Mouse (Mus musculus) stomach, embryonic 14.5 days (tissue): ENCODE results near the gene Grap. TPM values are rescaled to one million over a fixed set of nuclear protein-coding genes. Genes with fewer than 3 reads are reported as not detected.

ENCODE experiments used
- ATAC-seq: fragments of 200-750 bp; cut with Nextera tagmentation; 2 replicates; pipeline ENCODE4 v1.8.0; 2017; ENCODE audit warnings: low read depth, moderate TSS enrichment; ENCODE audit not compliant: insufficient number of reproducible peaks, insufficient read depth, low FRiP score
- H3K27ac ChIP-seq: fragments of 300-500 bp; sonication (generic); 2 replicates; pipeline ENCODE4 v1.5.1; 2014; ENCODE audit warnings: mild to moderate bottlenecking, low read length, moderate library complexity, mixed read lengths
- H3K27me3 ChIP-seq: fragments of 300-500 bp; sonication (generic); 2 replicates; pipeline ENCODE4 v1.6.1; 2014; ENCODE audit warnings: low read length, control low read depth, mixed read lengths; ENCODE audit not compliant: control insufficient read depth, insufficient read depth
- H3K36me3 ChIP-seq: fragments of 300-500 bp; sonication (generic); 2 replicates; pipeline ENCODE4 v1.6.1; 2014; ENCODE audit warnings: mild to moderate bottlenecking, control low read depth, low read length, moderate library complexity, mixed read lengths; ENCODE audit not compliant: control insufficient read depth, insufficient read depth
- H3K4me1 ChIP-seq: fragments of 300-500 bp; sonication (generic); 2 replicates; pipeline ENCODE4 v1.6.1; 2014; ENCODE audit warnings: low read length, control low read depth, mixed read lengths; ENCODE audit not compliant: control insufficient read depth, insufficient read depth
- H3K4me2 ChIP-seq: fragments of 300-500 bp; sonication (generic); replicated peaks from 2 replicates; pipeline ENCODE4 v1.6.1; 2014; ENCODE audit warnings: low read depth, low read length, control low read depth
- H3K4me3 ChIP-seq: fragments of 300-500 bp; sonication (generic); 2 replicates; pipeline ENCODE4 v1.5.1; 2014; ENCODE audit warnings: low read depth, low read length, control low read depth
- H3K9ac ChIP-seq: fragments of 300-500 bp; sonication (generic); replicated peaks from 2 replicates; pipeline ENCODE4 v1.6.1; 2014; ENCODE audit warnings: low read depth, mild to moderate bottlenecking, control low read depth, low read length, moderate library complexity, mixed read lengths
- H3K9me3 ChIP-seq: fragments of 300-500 bp; sonication (generic); 2 replicates; pipeline ENCODE4 v1.6.1; 2016; ENCODE audit warnings: low read depth, low read length, control low read depth; ENCODE audit not compliant: control insufficient read depth
- WGBS: fragments of 180-500 bp; shearing (Covaris S2); extraction: QIAGEN DNeasy Blood & Tissue Kit; methylation state at CpG from one replicate; pipeline ENCODE4 v1.1.7; 2014; 5-methylcytosine and 5-hydroxymethylcytosine counted together
- polyA plus RNA-seq: library from polyadenylated mRNA; unstranded; fragments of >200 nt; fragmentation: Nextera tagmentation; extraction: Ambion mirVana; gene quantifications from 2 replicates; pipeline ENCODE4 v1.2.1, GENCODE M21; 2014

The Grap gene
- polyA plus RNA-seq, 1 experiment from 2014 or later = 7.1 TPM

GRCm38 (mm10) chr11:61617293-61617975, 35.6 kb upstream of the Grap start:
- Histone ChIP-seq H3K9ac (no peak overlapping the region), H3K27ac (no peak overlapping the region), H3K4me2 (no peak overlapping the region), H3K4me1 (peaks cover 12% of the 10 kb centered on the region; the same call in 1 of the 2 replicates), H3K4me3 (no peak overlapping the region), H3K27me3 (no peaks in the 10 kb centered on the region), H3K9me3 (no peaks in the 10 kb centered on the region), H3K36me3 (no peaks in the 10 kb centered on the region)
- ATAC-seq = no peak
- 79% methylated on average over 7 of the region's 7 CpGs for WGBS

GRCm38 (mm10) chr11:61618131-61618530, 34.9 kb upstream of the Grap start:
- peaks cover 12% of the 10 kb centered on the region; the same call in 1 of the 2 replicates for H3K4me1 ChIP-seq
- WGBS = 86% methylated on average over 8 of the region's 8 CpGs
- H3K27ac ChIP-seq = no peak overlapping the region
- no peak for ATAC-seq
- no peaks in the 10 kb centered on the region for H3K27me3 ChIP-seq
- H3K4me2 ChIP-seq = no peak overlapping the region
- no peaks in the 10 kb centered on the region for H3K9me3 ChIP-seq
- H3K36me3 ChIP-seq = no peaks in the 10 kb centered on the region
- H3K4me3 ChIP-seq = no peak overlapping the region
- H3K9ac ChIP-seq = no peak overlapping the region

- H3K4me1 ChIP-seq = peaks cover 12% of the 10 kb centered on the region; the same call in 1 of the 2 replicates
- H3K36me3 ChIP-seq = no peaks in the 10 kb centered on the region
- no peak overlapping the region for H3K27ac ChIP-seq
- H3K4me2 ChIP-seq = no peak overlapping the region
- H3K27me3 ChIP-seq = no peaks in the 10 kb centered on the region
- ATAC-seq = no peak
- WGBS = 73% methylated on average over 8 of the region's 8 CpGs
- no peaks in the 10 kb centered on the region for H3K9me3 ChIP-seq
- no peak overlapping the region for H3K4me3 ChIP-seq
- no peak overlapping the region for H3K9ac ChIP-seq
Observed at GRCm38 (mm10) chr11:61618571-61618970, 34.5 kb upstream of the Grap start.

GRCm38 (mm10) chr11:61619356-61619755, 33.7 kb upstream of the Grap start:
- 8% methylated on average over 6 of the region's 6 CpGs for WGBS
- Histone ChIP-seq H3K9ac (no peak overlapping the region), H3K4me3 (peak overlapping the region; percentile 27; the same call in 1 of the 2 replicates), H3K27ac (no peak overlapping the region), H3K27me3 (no peaks in the 10 kb centered on the region), H3K4me1 (peaks cover 12% of the 10 kb centered on the region; the same call in 1 of the 2 replicates), H3K9me3 (no peaks in the 10 kb centered on the region), H3K4me2 (peak overlapping the region; percentile 61), H3K36me3 (no peaks in the 10 kb centered on the region)
- ATAC-seq = no peak

- Histone ChIP-seq H3K9me3 (no peaks in the 10 kb centered on the region), H3K36me3 (no peaks in the 10 kb centered on the region), H3K27ac (0 out of 2 replicates have a peak overlapping the region, but pooled peaks have one; percentile 21), H3K9ac (no peak overlapping the region; the same call in 1 of the 2 replicates), H3K4me2 (peak overlapping the region; percentile 61), H3K4me3 (peak overlapping the region; percentile 27), H3K27me3 (no peaks in the 10 kb centered on the region), H3K4me1 (peaks cover 12% of the 10 kb centered on the region; the same call in 1 of the 2 replicates)
- peak; percentile 39; the same call in 1 of the 2 replicates for ATAC-seq
- 1% methylated on average over 17 of the region's 17 CpGs for WGBS
Observed at GRCm38 (mm10) chr11:61619791-61620241, 33.2 kb upstream of the Grap start.

GRCm38 (mm10) chr11:61620254-61620670, 32.8 kb upstream of the Grap start:
- peak; percentile 61; the same call in 1 of the 2 replicates for ATAC-seq
- Histone ChIP-seq H3K36me3 (no peaks in the 10 kb centered on the region), H3K4me1 (peaks cover 12% of the 10 kb centered on the region; the same call in 1 of the 2 replicates), H3K27me3 (no peaks in the 10 kb centered on the region), H3K4me3 (peak overlapping the region; percentile 27), H3K27ac (0 out of 2 replicates have a peak overlapping the region, but pooled peaks have one; percentile 21), H3K4me2 (peak overlapping the region; percentile 61), H3K9ac (no peak overlapping the region; the same call in 1 of the 2 replicates), H3K9me3 (no peaks in the 10 kb centered on the region)
- under 1% methylated on average over 17 of the region's 17 CpGs for WGBS

- no peaks in the 10 kb centered on the region for H3K36me3 ChIP-seq
- ATAC-seq = no peak
- H3K27me3 ChIP-seq = no peaks in the 10 kb centered on the region
- peaks cover 7% of the 10 kb centered on the region; the same call in 1 of the 2 replicates for H3K4me1 ChIP-seq
- peak overlapping the region; percentile 61 for H3K4me2 ChIP-seq
- H3K9me3 ChIP-seq = no peaks in the 10 kb centered on the region
- no peak overlapping the region for H3K27ac ChIP-seq
- WGBS = 57% methylated on average over 8 of the region's 8 CpGs
- H3K9ac ChIP-seq = no peak overlapping the region
- peak overlapping the region; percentile 27; the same call in 1 of the 2 replicates for H3K4me3 ChIP-seq
Observed at GRCm38 (mm10) chr11:61620762-61621161, 32.3 kb upstream of the Grap start.

- no peak overlapping the region for H3K4me3 ChIP-seq
- no peaks in the 10 kb centered on the region for H3K27me3 ChIP-seq
- H3K9ac ChIP-seq = no peak overlapping the region
- H3K36me3 ChIP-seq = no peaks in the 10 kb centered on the region
- 80% methylated on average over 7 of the region's 7 CpGs for WGBS
- no peaks in the 10 kb centered on the region for H3K9me3 ChIP-seq
- no peak for ATAC-seq
- no peak overlapping the region for H3K4me2 ChIP-seq
- H3K4me1 ChIP-seq = no peaks in the 10 kb centered on the region
- H3K27ac ChIP-seq = no peak overlapping the region
Observed at GRCm38 (mm10) chr11:61625136-61625535, 27.9 kb upstream of the Grap start.
